Mouse (Mus musculus) MEL (cell line): ENCODE measurements around the gene Ppfia1. TPM values are rescaled to one million over a fixed set of nuclear protein-coding genes. Genes with fewer than 3 reads are reported as not detected.
A peak's percentile ranks its signal among the peaks of the same experiment; 100 is the strongest.

Experiments
- DNase-seq: peaks from one replicate; pipeline ENCODE4 v3.0.0; 2011; ENCODE audit warnings: low read depth, low spot score
- H3K27ac ChIP-seq: 2 replicates; pipeline ENCODE4 v1.5.1; 2012; ENCODE audit warnings: low read depth, mild to moderate bottlenecking, control low read depth, low read length, moderate library complexity; ENCODE audit not compliant: control insufficient read depth
- H3K27me3 ChIP-seq, 2 experiments: fragments of 150-350 bp in 1 of 2; sonication (generic) in 1 of 2; 2 replicates each; pipeline ENCODE4 v1.6.1; 2012; ENCODE audit warnings: low read length in 2 of 2, mild to moderate bottlenecking in 2 of 2, improper control_type of control experiment in 1 of 2, moderate library complexity in 1 of 2; ENCODE audit not compliant: insufficient read depth in 2 of 2, control insufficient read depth in 1 of 2
- H3K36me3 ChIP-seq, 2 experiments: 2 replicates each; pipeline ENCODE4 v1.6.1; 2012 to 2014; ENCODE audit warnings: low read length in 2 of 2, improper control_type of control experiment in 1 of 2, inconsistent platforms in 1 of 2, mild to moderate bottlenecking in 1 of 2; ENCODE audit not compliant: insufficient read depth in 2 of 2, control insufficient read depth in 1 of 2
- H3K4me1 ChIP-seq, 2 experiments: fragments of 150-350 bp in 1 of 2; sonication (generic) in 1 of 2; 2 replicates each; pipeline ENCODE4 v1.6.1; 2012; ENCODE audit warnings: low read length in 2 of 2, improper control_type of control experiment in 1 of 2, mild to moderate bottlenecking in 1 of 2; ENCODE audit not compliant: insufficient read depth in 2 of 2, control insufficient read depth in 1 of 2
- H3K4me3 ChIP-seq, 2 experiments: fragments of 150-350 bp in 1 of 2; sonication (generic) in 1 of 2; 2 replicates each; pipeline ENCODE4 v1.5.1; 2012; ENCODE audit warnings: low read depth in 2 of 2, low read length in 2 of 2, mild to moderate bottlenecking in 2 of 2, moderate library complexity in 2 of 2, control low read depth in 1 of 2, improper control_type of control experiment in 1 of 2; ENCODE audit not compliant: control insufficient read depth in 1 of 2, insufficient read depth in 1 of 2
- H3K79me2 ChIP-seq: 2 replicates; pipeline ENCODE4 v1.6.1; 2012; ENCODE audit warnings: mild to moderate bottlenecking, low read length, moderate library complexity; ENCODE audit not compliant: control insufficient read depth, poor library complexity, insufficient read depth
- H3K9ac ChIP-seq: 2 replicates; pipeline ENCODE4 v1.6.1; 2012; ENCODE audit warnings: low read depth, mild to moderate bottlenecking, control low read depth, low read length, moderate library complexity; ENCODE audit not compliant: control insufficient read depth, poor library complexity, severe bottlenecking
- H3K9me3 ChIP-seq: fragments of 150-350 bp; sonication (generic); replicated peaks from 2 replicates; pipeline ENCODE4 v1.6.1; 2012; ENCODE audit warnings: mild to moderate bottlenecking, low read length, improper control_type of control experiment, moderate library complexity; ENCODE audit not compliant: insufficient read depth
- CHD2 ChIP-seq: IDR thresholded peaks from 2 replicates; pipeline ENCODE4 v1.6.1; 2011; ENCODE audit warnings: low read length, improper control_type of control experiment
- CTCF ChIP-seq, 3 experiments: IDR thresholded peaks in 2 of 3; conservative IDR thresholded peaks in 1 of 3; 2 replicates each; pipeline ENCODE4 v1.5.1; 2011 to 2012; ENCODE audit warnings: low read length in 3 of 3, low read depth in 2 of 3, mild to moderate bottlenecking in 2 of 3, improper control_type of control experiment in 1 of 3, inconsistent platforms in 1 of 3, mixed read lengths in 1 of 3, moderate library complexity in 1 of 3; ENCODE audit not compliant: control insufficient read depth in 1 of 3, insufficient read depth in 1 of 3, poor library complexity in 1 of 3, severe bottlenecking in 1 of 3
- E2F4 ChIP-seq: IDR thresholded peaks from 2 replicates; pipeline ENCODE4 v1.6.1; 2011; ENCODE audit warnings: low read depth, low read length, improper control_type of control experiment, borderline replicate concordance
- ELF1 ChIP-seq: IDR thresholded peaks from 2 replicates; pipeline ENCODE4 v1.6.1; 2014; ENCODE audit warnings: low read depth, mild to moderate bottlenecking, inconsistent platforms, low read length, improper control_type of control experiment, moderate library complexity
- EP300 ChIP-seq, 2 experiments: IDR thresholded peaks; 2 replicates each; pipeline ENCODE4 v1.6.1; 2011; ENCODE audit warnings: improper control_type of control experiment in 2 of 2, low read length in 2 of 2, low read depth in 1 of 2, mild to moderate bottlenecking in 1 of 2
- GABPA ChIP-seq: IDR thresholded peaks from 2 replicates; pipeline ENCODE4 v1.6.1; 2012; ENCODE audit warnings: low read depth, mild to moderate bottlenecking, inconsistent platforms, low read length, improper control_type of control experiment, moderate library complexity
- GATA1 ChIP-seq: IDR thresholded peaks from 2 replicates; pipeline ENCODE4 v1.6.1; 2011; ENCODE audit warnings: low read depth, low read length, improper control_type of control experiment
- HCFC1 ChIP-seq: IDR thresholded peaks from 2 replicates; pipeline ENCODE4 v1.6.1; 2012; ENCODE audit warnings: low read depth, mild to moderate bottlenecking, inconsistent platforms, low read length, improper control_type of control experiment, moderate library complexity
- KAT2A ChIP-seq: conservative IDR thresholded peaks from 2 replicates; pipeline ENCODE4 v1.6.1; 2012; ENCODE audit warnings: low read depth, low read length, improper control_type of control experiment, inconsistent platforms
- MAFK ChIP-seq: IDR thresholded peaks from 2 replicates; pipeline ENCODE4 v1.6.1; 2011; ENCODE audit warnings: low read depth, mild to moderate bottlenecking, low read length, improper control_type of control experiment, borderline replicate concordance
- MYB ChIP-seq: IDR thresholded peaks from 2 replicates; pipeline ENCODE4 v1.6.1; 2011; ENCODE audit warnings: mild to moderate bottlenecking, low read depth, low read length, improper control_type of control experiment
- MYC ChIP-seq: IDR thresholded peaks from 2 replicates; pipeline ENCODE4 v1.6.1; 2011; ENCODE audit warnings: low read depth, mild to moderate bottlenecking, low read length, improper control_type of control experiment, moderate library complexity
- NELFE ChIP-seq: IDR thresholded peaks from 2 replicates; pipeline ENCODE4 v1.6.1; 2011; ENCODE audit warnings: low read depth, low read length, improper control_type of control experiment
- POLR2A ChIP-seq, 2 experiments: IDR thresholded peaks; 2 replicates each; pipeline ENCODE4 v1.6.1; 2011 to 2012; ENCODE audit warnings: low read length in 2 of 2, mild to moderate bottlenecking in 2 of 2, control low read depth in 1 of 2, improper control_type of control experiment in 1 of 2, low read depth in 1 of 2, moderate library complexity in 1 of 2; ENCODE audit not compliant: control insufficient read depth in 1 of 2, insufficient read depth in 1 of 2, poor library complexity in 1 of 2
- POLR2AphosphoS5 ChIP-seq: IDR thresholded peaks from 2 replicates; pipeline ENCODE4 v1.6.1; 2012; ENCODE audit warnings: low read depth, borderline replicate concordance, mild to moderate bottlenecking, inconsistent platforms, low read length, moderate library complexity, mixed read lengths
- SIN3A ChIP-seq: IDR thresholded peaks from 2 replicates; pipeline ENCODE4 v1.6.1; 2012; ENCODE audit warnings: low read length, improper control_type of control experiment, inconsistent platforms
- SMC3 ChIP-seq: IDR thresholded peaks from 2 replicates; pipeline ENCODE4 v1.6.1; 2011; ENCODE audit warnings: low read depth, low read length, improper control_type of control experiment
- TBP ChIP-seq: IDR thresholded peaks from 2 replicates; pipeline ENCODE4 v1.8.0; 2011; ENCODE audit warnings: low read depth, low read length, improper control_type of control experiment
- TCF12 ChIP-seq: IDR thresholded peaks from 2 replicates; pipeline ENCODE4 v1.6.1; 2014; ENCODE audit warnings: low read depth, mild to moderate bottlenecking, inconsistent platforms, low read length, improper control_type of control experiment, moderate library complexity
- USF2 ChIP-seq, 2 experiments: IDR thresholded peaks; 2 replicates each; pipeline ENCODE4 v1.6.1; 2011 to 2012; ENCODE audit warnings: improper control_type of control experiment in 2 of 2, low read length in 2 of 2, borderline replicate concordance in 1 of 2, inconsistent platforms in 1 of 2, low read depth in 1 of 2, mild to moderate bottlenecking in 1 of 2; ENCODE audit not compliant: insufficient read depth in 1 of 2
- ZMIZ1 ChIP-seq: IDR thresholded peaks from 2 replicates; pipeline ENCODE4 v1.6.1; 2012; ENCODE audit warnings: low read depth, mild to moderate bottlenecking, inconsistent platforms, low read length, improper control_type of control experiment, moderate library complexity
- polyA plus RNA-seq, 2 experiments: library from polyadenylated mRNA; stranded (reverse) in 1 of 2; unstranded in 1 of 2; fragments of >175 nt in 1 of 2; fragments of >200 nt in 1 of 2; gene quantifications; 2 replicates each; pipeline versions ENCODE4 v1.2.1 to v1.2.4; 2012; ENCODE audit warnings: low replicate concordance in 2 of 2, low read depth in 1 of 2; ENCODE audit not compliant: insufficient read length in 2 of 2, insufficient read depth in 1 of 2, missing spikeins in 1 of 2
- total RNA-seq: library from RNA; depleted of rRNA; stranded (reverse); fragments of 300-350 nt; gene quantifications from 2 replicates; pipeline ENCODE4 v1.2.3, GENCODE M21; 2012

Gene Ppfia1
- total and polyA plus RNA-seq, 3 experiments: 38.5 to 53.1 TPM; not detected in 1

GRCm38 (mm10) chr7:144571598-144571997 lies 18.1 kb upstream of the Ppfia1 start:
- no peak overlapping the region for H3K27ac ChIP-seq
- H3K36me3 ChIP-seq: no peaks in the 10 kb centered on the region
- TF ChIP-seq MYC (no peak), GABPA (no peak), KAT2A (no peak), NELFE (no peak), USF2 (IDR thresholded peaks at IDR 0.05; ENCODE audit: borderline replicate concordance in 1 of 2, insufficient read depth in 1 of 2, low read depth in 1 of 2, low read length in 2 of 2) (no peak), MAFK (no peak), MYB (no peak), EP300 (IDR thresholded peaks at IDR 0.05; ENCODE audit: low read depth in 1 of 2, low read length in 2 of 2) (no peak), TBP (no peak), CTCF (IDR thresholded peaks at IDR 0.05 in 2 of 3, conservative IDR thresholded peaks at IDR 0.05 in 1 of 3; ENCODE audit: control insufficient read depth in 1 of 3, insufficient read depth in 1 of 3, low read depth in 2 of 3, low read length in 3 of 3, poor library complexity in 1 of 3, severe bottlenecking in 1 of 3) (no peak), CHD2 (no peak), ZMIZ1 (no peak), GATA1 (no peak), SIN3A (no peak)
- TF ChIP-seq, all 39 proteins: peak for 0
- no peak overlapping the region for H3K9ac ChIP-seq
- no peak overlapping the region for H3K4me3 ChIP-seq
- no peaks in the 10 kb centered on the region for H3K9me3 ChIP-seq
- H3K4me1 ChIP-seq: no peaks in the 10 kb centered on the region
- H3K27me3 ChIP-seq: no peaks in the 10 kb centered on the region
- no peak for DNase-seq
- no peaks in the 10 kb centered on the region for H3K79me2 ChIP-seq

GRCm38 (mm10) chr7:144569428-144569827 lies 15.9 kb upstream of the Ppfia1 start:
- no peaks in the 10 kb centered on the region for H3K4me1 ChIP-seq

GRCm38 (mm10) chr7:144568091-144568490 lies 14.6 kb upstream of the Ppfia1 start:
- Histone ChIP-seq H3K36me3 (no peaks in the 10 kb centered on the region), H3K9me3 (no peaks in the 10 kb centered on the region), H3K4me1 (no peaks in the 10 kb centered on the region), H3K27ac (no peak overlapping the region), H3K9ac (no peak overlapping the region), H3K4me3 (no peak overlapping the region), H3K79me2 (no peaks in the 10 kb centered on the region), H3K27me3 (no peaks in the 10 kb centered on the region)
- DNase-seq: peak; percentile 20
- TF ChIP-seq POLR2AphosphoS5 (no peak), SMC3 (no peak)

More at GRCm38 (mm10) chr7:144569428-144569827, 15.9 kb upstream of the Ppfia1 start:
- H3K9me3 ChIP-seq: no peaks in the 10 kb centered on the region
- no peak overlapping the region for H3K9ac ChIP-seq
- no peaks in the 10 kb centered on the region for H3K27me3 ChIP-seq
- H3K79me2 ChIP-seq: no peaks in the 10 kb centered on the region
- no peak for DNase-seq
- no peak overlapping the region for H3K4me3 ChIP-seq
- no peak for TF ChIP-seq ELF1
- TF ChIP-seq GABPA: no peak
- TF ChIP-seq CHD2: no peak
- no peak for TF ChIP-seq TBP
- no peak for TF ChIP-seq HCFC1
- TF ChIP-seq TCF12: no peak
- TF ChIP-seq E2F4: no peak
- TF ChIP-seq POLR2A (IDR thresholded peaks at IDR 0.05; ENCODE audit: control insufficient read depth in 1 of 2, insufficient read depth in 1 of 2, low read depth in 1 of 2, low read length in 2 of 2, poor library complexity in 1 of 2): no peak
- no peaks in the 10 kb centered on the region for H3K36me3 ChIP-seq
- no peak overlapping the region for H3K27ac ChIP-seq
